Mouse (Mus musculus): ENCODE results near the gene Zfp473. TPM values are rescaled to one million over a fixed set of nuclear protein-coding genes. Genes with fewer than 3 reads are reported as not detected.
A peak's percentile ranks its signal among the peaks of the same experiment; 100 is the strongest.
"Not testable (repeated sequence)": the region's sequence is repeated elsewhere in the genome, so short reads cannot be mapped to it uniquely, and the experiment has no call there.

Zfp473 gene
- under 1 TPM; 0.31 to 0.70 (median 0.60) TPM for total RNA-seq (2022)

GRCm38 (mm10) chr7:44750950-44751349 lies at the start of gene Zfp473:
Gene Zfp473, minus strand, starts transcription at chr7:44751050.
- DNase-seq (ENCODE audit: low spot score in 2 of 2), result not testable (repeated sequence)

- DNase-seq (ENCODE audit: low spot score in 2 of 2), result no peak
Measured at GRCm38 (mm10) chr7:44792781-44793180, 41.9 kb upstream of the Zfp473 start.

- DNase-seq (ENCODE audit: low spot score in 2 of 2), result no peak
Measured at GRCm38 (mm10) chr7:44790066-44790465, 39.2 kb upstream of the Zfp473 start.

GRCm38 (mm10) chr7:44789531-44789930 lies 38.7 kb upstream of the Zfp473 start:
- no peak for DNase-seq (ENCODE audit: low spot score in 2 of 2)

DNA sequence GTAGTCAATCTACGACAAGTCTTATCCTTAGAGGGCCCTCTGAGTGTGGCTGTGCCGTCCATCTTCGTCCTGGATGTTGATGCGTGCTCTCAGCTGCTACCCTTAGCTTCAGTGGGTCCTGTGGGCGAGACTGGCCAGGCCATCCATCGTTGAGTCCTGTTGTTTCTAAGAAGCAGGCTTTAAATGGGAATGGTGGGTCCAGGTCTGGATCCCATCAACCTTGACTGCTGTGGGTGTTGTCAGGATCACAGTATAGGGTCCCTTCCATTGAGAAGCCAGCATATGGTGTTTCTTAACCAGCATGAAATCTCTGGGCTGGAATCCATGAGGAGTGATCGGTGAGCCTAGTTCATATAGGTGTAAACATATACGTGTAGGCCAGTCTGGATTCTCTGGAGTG lies 29.3 kb upstream of the Zfp473 start:
- DNase-seq (ENCODE audit: low spot score in 2 of 2), result no peak

DNA sequence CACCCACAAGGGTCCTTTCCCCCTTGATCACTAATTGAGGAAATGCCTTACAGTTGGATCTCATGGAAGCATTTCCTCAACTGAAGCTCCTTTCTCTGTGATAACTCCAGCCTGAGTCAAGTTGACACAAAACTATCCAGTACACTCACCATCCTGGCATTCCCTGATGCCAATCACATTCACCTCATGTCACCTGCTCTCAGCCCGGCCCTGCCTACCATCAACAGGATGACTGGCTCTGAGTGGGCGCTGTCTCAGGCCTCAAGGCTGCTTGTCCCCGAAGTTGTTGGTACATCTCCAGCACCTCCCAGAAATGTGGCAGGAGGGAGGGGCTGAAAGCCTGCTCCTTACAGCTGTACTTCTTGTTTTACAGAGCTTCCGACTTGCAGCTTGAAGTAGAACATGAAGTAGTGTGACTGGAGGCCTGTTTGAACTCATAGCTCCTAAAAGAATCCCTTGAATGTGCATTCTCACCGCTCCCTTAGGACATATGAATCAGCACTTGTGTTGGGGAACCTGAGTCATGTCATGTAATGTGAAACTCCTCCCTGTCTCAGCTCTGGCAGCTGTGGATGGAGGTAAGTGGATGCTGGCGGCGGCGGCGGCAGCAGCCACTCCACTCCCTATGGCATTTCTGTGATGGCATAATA lies 26.1 kb upstream of the Zfp473 start:
- DNase-seq (ENCODE audit: low spot score in 2 of 2), result no peak

DNA sequence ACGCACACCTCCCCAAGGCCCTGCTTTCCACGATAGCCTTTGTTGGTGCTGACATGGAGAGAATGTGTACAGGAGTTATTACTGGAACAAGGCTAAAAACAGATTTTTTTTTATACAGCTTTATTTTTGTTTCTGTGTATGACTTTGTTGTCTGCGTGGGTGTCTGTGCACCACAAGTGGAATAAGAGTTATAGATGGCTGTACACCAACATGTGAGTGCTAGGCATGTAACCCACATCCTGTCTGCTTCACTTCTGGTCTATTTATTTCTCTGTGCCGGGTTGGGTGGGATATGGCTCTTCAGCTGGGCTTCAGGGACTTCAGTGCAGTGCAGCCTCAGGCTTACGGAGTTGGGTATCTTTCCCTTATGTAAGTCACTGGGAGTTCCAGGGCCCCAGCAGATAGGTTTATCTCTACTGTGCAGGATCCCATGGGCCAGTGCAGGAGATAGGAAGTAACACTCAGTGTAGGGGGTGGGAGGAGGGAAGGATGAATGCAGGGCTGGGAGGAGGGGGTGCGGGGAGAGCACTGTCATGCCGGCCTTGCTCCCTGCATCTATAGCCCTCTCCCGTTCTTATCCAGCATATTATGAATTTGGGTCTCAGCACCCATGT lies 21.8 kb upstream of the Zfp473 start:
- DNase-seq (ENCODE audit: low spot score in 2 of 2), result no peak

- DNase-seq (ENCODE audit: low spot score in 2 of 2), result no peak
Measured at GRCm38 (mm10) chr7:44770046-44770578, 19.3 kb upstream of the Zfp473 start.

- DNase-seq (ENCODE audit: low spot score in 2 of 2), result no peak
Measured at GRCm38 (mm10) chr7:44768129-44768528, 17.3 kb upstream of the Zfp473 start.

DNA sequence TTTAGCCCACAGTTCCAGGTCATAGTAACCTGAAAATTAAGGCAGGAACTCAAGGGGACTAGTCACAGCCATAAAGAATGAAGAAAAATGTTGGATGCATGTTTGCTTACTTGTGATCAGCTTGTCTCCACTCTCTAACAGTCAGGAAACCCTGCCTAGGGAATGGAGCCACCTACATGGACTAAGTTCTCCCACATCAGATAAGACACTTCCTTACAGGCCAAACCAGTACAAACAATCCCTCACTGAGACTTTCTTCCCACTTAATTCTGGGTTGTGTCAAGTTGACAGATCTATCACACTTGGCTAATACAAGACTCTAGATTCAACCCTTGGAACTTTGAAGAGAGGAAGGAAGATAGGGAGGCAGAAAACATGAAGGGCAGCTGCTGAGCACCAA lies 9.5 kb upstream of the Zfp473 start:
- no peak for DNase-seq (ENCODE audit: low spot score in 2 of 2)

DNA sequence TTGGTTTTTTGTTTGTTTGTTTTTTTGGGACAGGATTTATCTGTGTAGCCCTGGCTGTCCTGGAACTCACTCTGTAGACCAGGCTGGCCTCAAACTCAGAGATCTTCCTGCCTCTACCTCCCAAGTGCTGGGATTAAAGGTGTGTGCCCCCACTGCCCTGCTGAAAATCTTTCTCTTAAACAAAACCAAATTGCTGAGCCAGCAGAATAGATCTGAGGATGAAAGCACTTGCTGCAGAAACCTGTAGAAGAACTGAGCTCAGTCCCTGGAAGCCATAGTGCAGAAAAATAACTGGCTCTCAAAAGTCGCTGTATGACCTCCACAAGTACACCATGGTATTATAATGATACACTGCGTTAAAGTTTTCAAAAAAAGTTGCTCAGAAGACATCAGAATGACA lies 6.3 kb upstream of the Zfp473 start:
- no peak for DNase-seq (ENCODE audit: low spot score in 2 of 2)

GRCm38 (mm10) chr7:44748101-44749044 lies 2.5 kb downstream of the Zfp473 start, which contains the start of gene Vrk3:
Gene Vrk3, plus strand, starts transcription at chr7:44748413.
- peak; percentile 95 to 97 for DNase-seq (ENCODE audit: low spot score in 2 of 2)

GRCm38 (mm10) chr7:44747115-44747514 lies 3.7 kb downstream of the Zfp473 start:
- no peak for DNase-seq (ENCODE audit: low spot score in 2 of 2)

DNA sequence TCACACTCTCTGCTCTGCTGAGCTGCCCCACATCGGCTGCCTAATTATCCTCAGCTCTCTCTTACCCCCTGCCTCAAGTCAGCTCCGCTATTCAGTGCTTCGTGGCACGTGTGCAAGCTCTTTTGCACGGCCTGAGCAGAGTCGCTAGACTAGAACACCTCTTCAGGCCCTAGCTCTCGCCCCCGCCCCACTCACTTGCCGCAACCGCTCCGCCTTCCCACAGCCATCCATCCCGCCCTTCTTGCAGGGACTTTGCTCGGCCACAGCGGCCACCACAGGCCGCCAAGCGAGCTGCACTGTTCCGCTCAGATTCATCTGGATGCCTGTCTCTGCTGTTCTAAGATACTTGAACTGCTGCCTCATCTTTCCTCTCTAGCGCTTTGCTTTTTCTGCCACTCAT lies 5.8 kb downstream of the Zfp473 start:
- peak; percentile 35 to 46 for DNase-seq (ENCODE audit: low spot score in 2 of 2)

- DNase-seq (ENCODE audit: low spot score in 2 of 2), result no peak
Measured at GRCm38 (mm10) chr7:44744270-44744669, 6.6 kb downstream of the Zfp473 start.

DNA sequence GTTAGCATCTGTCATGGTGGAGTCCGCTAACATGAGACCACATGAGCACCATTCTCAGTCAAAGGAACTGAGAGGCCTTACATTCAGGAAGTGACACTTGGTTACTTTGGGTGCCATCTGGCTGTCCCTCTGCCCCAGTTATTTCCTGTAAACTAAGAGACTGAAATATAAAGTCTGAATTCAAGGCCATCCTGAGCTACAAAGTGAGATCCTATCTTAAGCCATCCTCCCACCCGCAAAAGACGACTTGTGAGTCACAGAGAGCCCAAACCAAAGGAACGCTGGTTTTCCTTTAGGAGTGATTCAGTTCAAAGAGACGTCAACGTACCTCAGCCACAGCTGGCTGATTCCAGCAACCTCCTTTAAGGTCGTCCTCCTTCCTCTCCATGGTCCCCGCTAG lies 9.5 kb downstream of the Zfp473 start:
- no peak for DNase-seq (ENCODE audit: low spot score in 2 of 2)

DNA sequence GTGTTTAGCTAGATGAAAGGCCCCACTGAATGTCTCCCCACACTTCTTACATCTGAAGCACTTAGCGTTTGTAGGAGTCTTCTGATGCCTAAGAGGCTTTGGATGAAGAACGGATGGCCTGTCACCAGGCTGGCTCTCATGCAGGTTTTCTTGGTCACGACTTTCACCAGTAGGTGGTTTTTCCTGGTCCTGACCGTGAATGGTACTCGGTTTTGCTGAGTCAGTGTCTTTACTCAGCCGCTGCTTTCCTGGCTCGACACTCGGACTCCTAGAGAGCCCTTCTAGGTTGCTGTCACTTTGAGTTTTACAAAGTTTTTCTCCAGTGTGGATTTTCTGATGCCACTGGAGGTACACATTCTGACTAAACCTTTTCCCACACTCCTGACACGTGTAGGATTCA lies 17.1 kb downstream of the Zfp473 start:
- no peak for DNase-seq (ENCODE audit: low spot score in 2 of 2)

DNA sequence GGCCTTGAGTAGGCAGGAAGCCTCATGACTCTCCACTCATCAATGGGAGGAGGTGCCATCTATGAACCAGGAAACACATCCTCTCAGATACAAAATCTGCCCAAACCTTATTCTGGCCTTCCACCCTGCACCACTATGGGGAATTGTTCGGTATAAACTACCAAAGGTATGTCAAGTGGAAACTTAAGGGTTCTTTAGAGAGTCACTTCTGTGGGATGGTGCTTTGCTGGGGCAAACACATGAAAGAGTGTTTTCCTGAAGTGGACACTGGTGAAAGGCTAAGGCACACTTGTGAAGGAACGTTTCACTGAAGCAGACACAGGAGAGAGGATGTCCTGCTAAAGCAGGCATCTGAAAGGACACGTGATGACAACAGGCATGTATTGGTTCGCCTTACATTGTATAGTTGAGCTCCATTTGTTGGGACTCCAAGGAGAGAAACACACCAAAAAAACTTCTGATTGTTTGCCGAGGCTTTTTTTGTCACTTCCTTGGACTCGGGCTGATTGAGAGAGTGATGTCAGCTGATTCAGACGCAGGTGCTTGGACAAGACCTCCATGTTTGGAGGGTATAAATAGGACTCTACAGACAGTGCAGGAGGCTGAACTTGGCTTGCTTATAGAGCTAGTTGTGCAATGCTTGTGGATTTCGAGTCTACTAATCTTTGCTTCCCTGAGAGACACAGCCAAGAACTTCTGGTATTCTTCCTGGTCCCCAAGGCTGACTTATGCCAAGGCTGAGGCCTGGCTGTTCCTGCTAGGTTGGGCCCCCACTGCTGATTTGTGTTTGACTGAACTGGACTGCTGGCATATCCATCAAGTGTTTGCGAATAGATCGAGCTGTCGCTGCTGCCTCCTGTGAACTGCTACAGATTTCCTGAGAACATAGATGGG lies 22.5 kb downstream of the Zfp473 start:
- no peak for DNase-seq (ENCODE audit: low spot score in 2 of 2)

DNA sequence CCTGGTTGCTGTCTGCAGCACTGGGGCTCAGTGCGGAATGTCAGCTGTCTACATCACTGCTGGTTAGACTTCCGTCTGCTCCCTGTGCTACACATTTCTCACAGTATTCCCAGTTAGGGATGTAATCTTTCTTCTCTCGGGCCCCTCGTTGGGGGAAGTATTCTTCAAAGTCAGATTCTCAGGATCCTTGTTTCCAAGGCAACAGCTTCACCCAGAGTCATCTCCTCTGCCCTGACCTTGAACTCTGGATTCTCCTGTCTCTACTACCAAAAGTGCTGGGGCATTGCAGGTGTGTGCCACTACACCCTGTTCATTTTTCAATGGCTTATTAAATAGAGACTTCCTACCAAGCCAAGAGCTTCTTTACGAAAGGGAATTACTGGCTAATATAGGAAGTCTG lies 23.7 kb downstream of the Zfp473 start:
- DNase-seq (ENCODE audit: low spot score in 2 of 2), result no peak

- no peak for DNase-seq (ENCODE audit: low spot score in 2 of 2)
Measured at GRCm38 (mm10) chr7:44726343-44726742, 24.5 kb downstream of the Zfp473 start.

DNA sequence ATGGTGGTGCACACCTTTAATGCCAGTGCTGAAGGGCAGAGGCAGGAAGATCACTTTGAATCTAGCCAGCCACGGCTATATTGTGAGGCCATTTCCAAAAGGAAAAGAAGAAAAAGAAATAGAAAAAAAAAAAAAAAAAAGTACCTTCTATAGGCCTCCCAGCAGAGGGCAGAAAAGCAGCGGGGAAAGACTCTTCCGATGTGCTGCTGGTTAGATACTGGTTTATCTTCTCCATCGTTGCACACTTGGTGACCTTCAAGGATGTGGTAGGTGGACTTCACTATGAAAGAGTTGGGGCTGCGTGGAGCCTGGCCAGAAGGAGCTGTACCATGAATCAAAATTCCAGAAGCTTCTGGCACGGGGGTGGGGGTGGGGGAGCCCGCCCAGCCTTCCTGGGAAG lies 26.5 kb downstream of the Zfp473 start:
- no peak for DNase-seq (ENCODE audit: low spot score in 2 of 2)
